Mouse (Mus musculus): ENCODE results near the gene Ccdc113.

GRCm38 (mm10) chr8:95490006-95490405, 43.9 kb upstream of the Ccdc113 start, which contains the start of gene Csnk2a2:
- TF ChIP-seq CTCF (IDR thresholded peaks at IDR 0.05; ENCODE audit: low read depth, low read length) (no peak), POLR2A (IDR thresholded peaks at IDR 0.05; ENCODE audit: borderline replicate concordance, low read depth, low read length) (no peak)
